Mouse (Mus musculus): ENCODE data around the gene Hoxc12.

Gene Hoxc12

GRCm38 (mm10) chr15:102981379-102982288 is 45.1 kb downstream of the Hoxc12 start:
- DNase-seq (ENCODE audit: low spot score): no peak

GRCm38 (mm10) chr15:102983716-102984115 is 47.2 kb downstream of the Hoxc12 start:
- DNase-seq (ENCODE audit: low spot score): no peak

GRCm38 (mm10) chr15:102984521-102984920 is 48.0 kb downstream of the Hoxc12 start:
- no peak for DNase-seq (ENCODE audit: low spot score)

- no peak for DNase-seq (ENCODE audit: low spot score)
These were observed 48.4 kb downstream of the Hoxc12 start for GRCm38 (mm10) chr15:102984925-102985324.

GRCm38 (mm10) chr15:102987124-102987833 is 50.7 kb downstream of the Hoxc12 start:
- DNase-seq (ENCODE audit: low spot score): peak; percentile 98

- no peak for DNase-seq (ENCODE audit: low spot score)
These were observed 51.5 kb downstream of the Hoxc12 start for GRCm38 (mm10) chr15:102988078-102988477.

Data from adipocyte (in vitro differentiated cells).